Mouse (Mus musculus) limb, embryonic 12.5 days (tissue): Measurements from ENCODE around the gene Tmem80. TPM values are rescaled to one million over a fixed set of nuclear protein-coding genes. Genes with fewer than 3 reads are reported as not detected.

ENCODE experiments used
- ATAC-seq: fragments of 200-750 bp; cut with Nextera tagmentation; 2 replicates; pipeline ENCODE4 v1.8.0; 2017; ENCODE audit warnings: low read depth, moderate TSS enrichment; ENCODE audit not compliant: insufficient number of reproducible peaks, insufficient read depth, low FRiP score, low TSS enrichment
- H3K27ac ChIP-seq: fragments of 300-500 bp; sonication (generic); 2 replicates; pipeline ENCODE4 v1.5.1; 2016; ENCODE audit warnings: mild to moderate bottlenecking, moderate library complexity
- H3K27me3 ChIP-seq: fragments of 300-500 bp; sonication (generic); 2 replicates; pipeline ENCODE4 v1.6.1; 2016; ENCODE audit warnings: mild to moderate bottlenecking, moderate library complexity
- H3K36me3 ChIP-seq: fragments of 300-500 bp; sonication (generic); 2 replicates; pipeline ENCODE4 v1.6.1; 2016; ENCODE audit warnings: mild to moderate bottlenecking, moderate library complexity
- H3K4me1 ChIP-seq: fragments of 300-500 bp; sonication (generic); replicated peaks from 2 replicates; pipeline ENCODE4 v1.6.1; 2016
- H3K4me2 ChIP-seq: fragments of 300-500 bp; sonication (generic); 2 replicates; pipeline ENCODE4 v1.6.1; 2016; ENCODE audit warnings: mild to moderate bottlenecking, moderate library complexity
- H3K4me3 ChIP-seq: fragments of 300-500 bp; sonication (generic); replicated peaks from 2 replicates; pipeline ENCODE4 v1.5.1; 2016; ENCODE audit warnings: mild to moderate bottlenecking
- H3K9ac ChIP-seq: fragments of 300-500 bp; sonication (generic); replicated peaks from 2 replicates; pipeline ENCODE4 v1.6.1; 2016; ENCODE audit warnings: mild to moderate bottlenecking, moderate library complexity
- H3K9me3 ChIP-seq: fragments of 300-500 bp; sonication (generic); 2 replicates; pipeline ENCODE4 v1.6.1; 2016; ENCODE audit warnings: mild to moderate bottlenecking, moderate library complexity
- WGBS: fragments of 180-500 bp; shearing (Covaris S2); methylation state at CpG from one replicate; pipeline ENCODE4 v1.1.7; 2016; 5-methylcytosine and 5-hydroxymethylcytosine counted together
- polyA plus RNA-seq: library from polyadenylated mRNA; unstranded; fragments of >200 nt; fragmentation: Nextera tagmentation; extraction: Ambion mirVana; gene quantifications from 2 replicates; pipeline ENCODE4 v1.2.1, GENCODE M21; 2016

Tmem80 gene
- polyA plus RNA-seq, 1 experiment from 2014 or later: 52.0 TPM

GRCm38 (mm10) chr7:141297926-141298650, 29.5 kb upstream of the Tmem80 start:
- H3K36me3 ChIP-seq: peaks cover 63% of the 10 kb centered on the region
- 70% methylated on average over 3 of the region's 3 CpGs for WGBS

GRCm38 (mm10) chr7:141299175-141299574, 28.4 kb upstream of the Tmem80 start:
- peaks cover 7% of the 10 kb centered on the region for H3K4me1 ChIP-seq
- WGBS: 95% methylated on average over 8 of the region's 8 CpGs
- H3K9me3 ChIP-seq: no peaks in the 10 kb centered on the region
- no peak overlapping the region for H3K9ac ChIP-seq
- ATAC-seq: no peak
- H3K36me3 ChIP-seq: peaks cover 74% of the 10 kb centered on the region
- H3K27me3 ChIP-seq: peaks cover 24% of the 10 kb centered on the region
- no peak overlapping the region for H3K4me2 ChIP-seq
- H3K4me3 ChIP-seq: no peak overlapping the region
- no peak overlapping the region for H3K27ac ChIP-seq

More at GRCm38 (mm10) chr7:141297926-141298650, 29.5 kb upstream of the Tmem80 start:
- no peak overlapping the region for H3K4me3 ChIP-seq
- H3K9me3 ChIP-seq: no peaks in the 10 kb centered on the region
- no peak overlapping the region for H3K4me2 ChIP-seq
- peaks cover 35% of the 10 kb centered on the region for H3K27me3 ChIP-seq
- H3K4me1 ChIP-seq: peaks cover 15% of the 10 kb centered on the region
- H3K9ac ChIP-seq: no peak overlapping the region
- no peak overlapping the region for H3K27ac ChIP-seq
- no peak for ATAC-seq

GRCm38 (mm10) chr7:141301386-141301785, 26.2 kb upstream of the Tmem80 start:
- H3K4me3 ChIP-seq: no peak overlapping the region
- peaks cover 94% of the 10 kb centered on the region for H3K36me3 ChIP-seq
- ATAC-seq: no peak
- no peaks in the 10 kb centered on the region for H3K9me3 ChIP-seq
- 96% methylated on average over 9 of the region's 9 CpGs for WGBS
- H3K27me3 ChIP-seq: peaks cover 2% of the 10 kb centered on the region
- H3K27ac ChIP-seq: no peak overlapping the region
- no peak overlapping the region for H3K9ac ChIP-seq
- no peaks in the 10 kb centered on the region for H3K4me1 ChIP-seq
- H3K4me2 ChIP-seq: no peak overlapping the region

GRCm38 (mm10) chr7:141302702-141303268, 24.8 kb upstream of the Tmem80 start:
- Histone ChIP-seq H3K4me3 (no peak overlapping the region), H3K9ac (no peak overlapping the region), H3K27ac (no peak overlapping the region), H3K27me3 (no peaks in the 10 kb centered on the region), H3K4me1 (no peaks in the 10 kb centered on the region), H3K4me2 (no peak overlapping the region), H3K36me3 (peaks cover 94% of the 10 kb centered on the region), H3K9me3 (no peaks in the 10 kb centered on the region)
- no peak for ATAC-seq
- WGBS: 94% methylated on average over 1 of the region's 1 CpGs

GRCm38 (mm10) chr7:141304537-141304936, 23.0 kb upstream of the Tmem80 start:
- ATAC-seq: no peak
- no peak overlapping the region for H3K27ac ChIP-seq
- H3K4me3 ChIP-seq: no peak overlapping the region
- no peak overlapping the region for H3K4me2 ChIP-seq
- H3K4me1 ChIP-seq: no peaks in the 10 kb centered on the region
- no peak overlapping the region for H3K9ac ChIP-seq
- H3K9me3 ChIP-seq: no peaks in the 10 kb centered on the region
- H3K27me3 ChIP-seq: no peaks in the 10 kb centered on the region
- 80% methylated on average over 4 of the region's 4 CpGs for WGBS
- peaks cover 98% of the 10 kb centered on the region for H3K36me3 ChIP-seq

GRCm38 (mm10) chr7:141314416-141314815, 13.1 kb upstream of the Tmem80 start:
- no peaks in the 10 kb centered on the region for H3K4me1 ChIP-seq
- ATAC-seq: no peak
- H3K9ac ChIP-seq: no peak overlapping the region
- no peaks in the 10 kb centered on the region for H3K9me3 ChIP-seq
- no peaks in the 10 kb centered on the region for H3K27me3 ChIP-seq
- peaks cover 99% of the 10 kb centered on the region for H3K36me3 ChIP-seq
- 91% methylated on average over 2 of the region's 2 CpGs for WGBS
- H3K4me2 ChIP-seq: no peak overlapping the region
- H3K27ac ChIP-seq: no peak overlapping the region
- no peak overlapping the region for H3K4me3 ChIP-seq

- no peak for ATAC-seq
- Histone ChIP-seq H3K4me3 (no peak overlapping the region), H3K36me3 (peaks cover 99% of the 10 kb centered on the region), H3K27ac (no peak overlapping the region), H3K4me2 (no peak overlapping the region), H3K9ac (no peak overlapping the region), H3K9me3 (no peaks in the 10 kb centered on the region), H3K27me3 (no peaks in the 10 kb centered on the region), H3K4me1 (no peaks in the 10 kb centered on the region)
- WGBS: 89% methylated on average over 8 of the region's 8 CpGs
Observed at GRCm38 (mm10) chr7:141315076-141315475, 12.5 kb upstream of the Tmem80 start.

- H3K4me1 ChIP-seq: no peaks in the 10 kb centered on the region
- no peak overlapping the region for H3K4me3 ChIP-seq
- H3K9ac ChIP-seq: no peak overlapping the region
- no peak overlapping the region for H3K4me2 ChIP-seq
- ATAC-seq: no peak
- no peak overlapping the region for H3K27ac ChIP-seq
- no peaks in the 10 kb centered on the region for H3K9me3 ChIP-seq
- 84% methylated on average over 5 of the region's 5 CpGs for WGBS
- peaks cover 99% of the 10 kb centered on the region for H3K36me3 ChIP-seq
- no peaks in the 10 kb centered on the region for H3K27me3 ChIP-seq
Observed at GRCm38 (mm10) chr7:141315974-141316373, 11.6 kb upstream of the Tmem80 start.

- Histone ChIP-seq H3K9ac (no peak overlapping the region), H3K27ac (no peak overlapping the region), H3K4me1 (no peaks in the 10 kb centered on the region), H3K9me3 (no peaks in the 10 kb centered on the region), H3K36me3 (peaks cover 99% of the 10 kb centered on the region), H3K4me2 (no peak overlapping the region), H3K4me3 (no peak overlapping the region), H3K27me3 (no peaks in the 10 kb centered on the region)
- 89% methylated on average over 1 of the region's 1 CpGs for WGBS
- ATAC-seq: no peak
Observed at GRCm38 (mm10) chr7:141317619-141318132, 9.9 kb upstream of the Tmem80 start.

- 78% methylated on average over 2 of the region's 2 CpGs for WGBS
- H3K36me3 ChIP-seq: peaks cover 99% of the 10 kb centered on the region
- H3K4me2 ChIP-seq: no peak overlapping the region
- H3K27ac ChIP-seq: no peak overlapping the region
- H3K4me1 ChIP-seq: 0 out of 2 replicates have a peak, but pooled peaks cover under 1% of the 10 kb centered on the region
- H3K9ac ChIP-seq: no peak overlapping the region
- H3K27me3 ChIP-seq: no peaks in the 10 kb centered on the region
- no peak overlapping the region for H3K4me3 ChIP-seq
- no peaks in the 10 kb centered on the region for H3K9me3 ChIP-seq
- ATAC-seq: no peak
Observed at GRCm38 (mm10) chr7:141319446-141319845, 8.1 kb upstream of the Tmem80 start.

- Histone ChIP-seq H3K36me3 (peaks cover 47% of the 10 kb centered on the region), H3K27ac (no peak overlapping the region), H3K4me2 (no peak overlapping the region), H3K4me1 (peaks cover 23% of the 10 kb centered on the region), H3K4me3 (no peak overlapping the region), H3K9me3 (no peaks in the 10 kb centered on the region), H3K27me3 (no peaks in the 10 kb centered on the region), H3K9ac (no peak overlapping the region)
- ATAC-seq: no peak
- WGBS: 100% methylated on average over 1 of the region's 1 CpGs
Observed at GRCm38 (mm10) chr7:141324686-141325085, 2.9 kb upstream of the Tmem80 start.
